Comparison of ENCODE assay signal across 8 mouse cellular contexts in the genomic region with DNA sequence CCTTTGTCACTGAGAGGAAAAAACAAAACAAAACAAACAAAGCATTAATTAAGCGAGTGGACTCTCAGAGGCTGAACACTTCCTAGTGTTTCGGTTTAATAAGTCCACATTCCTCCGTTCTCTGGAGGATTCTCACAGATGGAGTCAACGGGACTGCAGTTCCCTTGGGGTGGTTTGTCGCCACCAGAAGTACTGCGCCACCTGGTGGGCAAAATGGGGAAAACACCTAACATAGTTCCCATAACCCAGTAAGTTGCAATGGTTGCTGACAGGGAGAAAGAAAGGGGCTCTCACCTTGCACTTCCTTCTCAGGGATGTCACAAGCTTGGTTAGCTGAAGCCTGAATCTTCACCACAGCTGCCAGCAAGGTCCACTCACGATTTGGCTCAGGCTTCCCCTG. TPM values are rescaled to one million over a fixed set of nuclear protein-coding genes. Genes with fewer than 3 reads are reported as not detected.
A peak's percentile ranks its signal among the peaks of the same experiment; 100 is the strongest.
DNase-seq lines count a peak whose midpoint lies in the region; ATAC-seq and TF ChIP-seq lines count a peak whose summit lies in the region.

No protein-coding gene starts in this region.

- TF ChIP-seq CTCF in liver, postnatal 0 days (IDR thresholded peaks at IDR 0.05; ENCODE audit: low read depth): peak; percentile 95

- H3K4me3 ChIP-seq in liver, postnatal 0 days (ENCODE audit: low read depth, low read length): no peak overlapping the region

- H3K27me3 ChIP-seq in liver, postnatal 0 days (ENCODE audit: insufficient read depth, low read length): no peaks in the 10 kb centered on the region

- peak; percentile 86 to 87 for DNase-seq in B cell, adult 2 months
- DNase-seq in NIH3T3 (ENCODE audit: low read depth): peak; percentile 88
- DNase-seq in cerebellum, adult 8-10 months: peak; percentile 82
- DNase-seq in gastrocnemius, postnatal 25 days: peak; percentile 33
- peak; percentile 85 for DNase-seq in kidney, postnatal 14 days
- DNase-seq in liver, postnatal 0 days: peak; percentile 87
- DNase-seq in retina, postnatal 7 days (ENCODE audit: low read depth, low spot score): peak; percentile 68
- peak; percentile 34 for DNase-seq in urinary bladder, adult 2 months (ENCODE audit: low spot score)

- TF ChIP-seq EP300 in liver, postnatal 0 days (IDR thresholded peaks at IDR 0.05; ENCODE audit: low read depth): no peak

- peak; percentile 56 for ATAC-seq in liver, postnatal 0 days

- no peak overlapping the region for H3K27ac ChIP-seq in liver, postnatal 0 days (ENCODE audit: low read depth)

- WGBS in liver, postnatal 0 days (ENCODE audit: insufficient replicate concordance): 12% methylated on average over 7 of the region's 7 CpGs

- peaks cover 20% of the 10 kb centered on the region for H3K36me3 ChIP-seq in liver, postnatal 0 days (replicated peaks; ENCODE audit: insufficient read depth, low read length)

- no peak overlapping the region for H3K9ac ChIP-seq in liver, postnatal 0 days (replicated peaks)

- H3K9me3 ChIP-seq in liver, postnatal 0 days (ENCODE audit: low read length): no peaks in the 10 kb centered on the region

- no peak overlapping the region for H3K4me2 ChIP-seq in liver, postnatal 0 days (ENCODE audit: low read depth, low read length)

- H3K4me1 ChIP-seq in liver, postnatal 0 days (ENCODE audit: insufficient read depth): 0 out of 2 replicates have a peak, but pooled peaks cover 3% of the 10 kb centered on the region

RNA-seq across cellular contexts. Expression of gene Adat1, which starts 2.2 kb away (rescaled TPM):
- 1 to 10 TPM; 1.3 to 2.4 TPM for total RNA-seq in gastrocnemius, postnatal 25 days (2021)
- polyA plus RNA-seq in liver, postnatal 0 days (2015; fragmentation: Nextera tagmentation; extraction: Ambion mirVana): 1.8 and 2.1 TPM in 2 replicates
- polyA plus RNA-seq in urinary bladder, adult 2 months (2012; rRNA removed): 5.6 and 5.9 TPM in 2 replicates

RNA-seq across cellular contexts. Expression of gene Kars, which starts 21.2 kb away (rescaled TPM):
- total RNA-seq in gastrocnemius, postnatal 25 days (2021): 100 to 1,000 TPM; 102 to 112 TPM
- 47.5 and 48.2 TPM in 2 replicates for polyA plus RNA-seq in liver, postnatal 0 days (2015; fragmentation: Nextera tagmentation; extraction: Ambion mirVana)
- 65.4 and 82.7 TPM in 2 replicates for polyA plus RNA-seq in urinary bladder, adult 2 months (2012; rRNA removed)

RNA-seq across cellular contexts. Expression of gene Terf2ip, which starts 21.3 kb away (rescaled TPM):
- 1 to 10 TPM; 7.5 to 7.7 TPM for total RNA-seq in gastrocnemius, postnatal 25 days (2021)
- polyA plus RNA-seq in liver, postnatal 0 days (2015; fragmentation: Nextera tagmentation; extraction: Ambion mirVana): 5.1 and 5.4 TPM in 2 replicates
- 13.9 and 15.9 TPM in 2 replicates for polyA plus RNA-seq in urinary bladder, adult 2 months (2012; rRNA removed)

RNA-seq across cellular contexts. Expression of gene Gm6793, which starts 24.9 kb away (rescaled TPM):
- total RNA-seq in gastrocnemius, postnatal 25 days (2021): not detected
- 0.28 TPM in 1 of 2 replicates, not detected in the other for polyA plus RNA-seq in liver, postnatal 0 days (2015; fragmentation: Nextera tagmentation; extraction: Ambion mirVana)
- polyA plus RNA-seq in urinary bladder, adult 2 months (2012; rRNA removed): 0.19 TPM in 1 of 2 replicates, not detected in the other

RNA-seq across cellular contexts. Expression of gene Gabarapl2, which starts 49.4 kb away (rescaled TPM):
- total RNA-seq in gastrocnemius, postnatal 25 days (2021): 100 to 1,000 TPM; 105 to 106 TPM
- 162 and 173 TPM in 2 replicates for polyA plus RNA-seq in liver, postnatal 0 days (2015; fragmentation: Nextera tagmentation; extraction: Ambion mirVana)
- 94.5 and 112 TPM in 2 replicates for polyA plus RNA-seq in urinary bladder, adult 2 months (2012; rRNA removed)

Comparison
In these comparisons a context has a peak if more than half of its experiments do, and no peak if none do; other contexts are left out.
1. DNase-seq: peak in every context shown above with its lines; median percentile 88 in NIH3T3; 87 in liver, postnatal 0 days; 86 in B cell, adult 2 months; 85 in kidney, postnatal 14 days; 82 in cerebellum, adult 8-10 months; 68 in retina, postnatal 7 days; 34 in urinary bladder, adult 2 months; 33 in gastrocnemius, postnatal 25 days.